Mouse (Mus musculus) adipocyte (in vitro differentiated cells): ENCODE measurements around the gene Eid2.
A peak's percentile ranks its signal among the peaks of the same experiment; 100 is the strongest.
"Not testable (repeated sequence)": the region's sequence is repeated elsewhere in the genome, so short reads cannot be mapped to it uniquely, and the experiment has no call there.

ENCODE experiments used
- DNase-seq: peaks from one replicate; pipeline ENCODE4 v3.0.0-alpha.2; 2016; ENCODE audit warnings: low spot score

Gene Eid2

DNA sequence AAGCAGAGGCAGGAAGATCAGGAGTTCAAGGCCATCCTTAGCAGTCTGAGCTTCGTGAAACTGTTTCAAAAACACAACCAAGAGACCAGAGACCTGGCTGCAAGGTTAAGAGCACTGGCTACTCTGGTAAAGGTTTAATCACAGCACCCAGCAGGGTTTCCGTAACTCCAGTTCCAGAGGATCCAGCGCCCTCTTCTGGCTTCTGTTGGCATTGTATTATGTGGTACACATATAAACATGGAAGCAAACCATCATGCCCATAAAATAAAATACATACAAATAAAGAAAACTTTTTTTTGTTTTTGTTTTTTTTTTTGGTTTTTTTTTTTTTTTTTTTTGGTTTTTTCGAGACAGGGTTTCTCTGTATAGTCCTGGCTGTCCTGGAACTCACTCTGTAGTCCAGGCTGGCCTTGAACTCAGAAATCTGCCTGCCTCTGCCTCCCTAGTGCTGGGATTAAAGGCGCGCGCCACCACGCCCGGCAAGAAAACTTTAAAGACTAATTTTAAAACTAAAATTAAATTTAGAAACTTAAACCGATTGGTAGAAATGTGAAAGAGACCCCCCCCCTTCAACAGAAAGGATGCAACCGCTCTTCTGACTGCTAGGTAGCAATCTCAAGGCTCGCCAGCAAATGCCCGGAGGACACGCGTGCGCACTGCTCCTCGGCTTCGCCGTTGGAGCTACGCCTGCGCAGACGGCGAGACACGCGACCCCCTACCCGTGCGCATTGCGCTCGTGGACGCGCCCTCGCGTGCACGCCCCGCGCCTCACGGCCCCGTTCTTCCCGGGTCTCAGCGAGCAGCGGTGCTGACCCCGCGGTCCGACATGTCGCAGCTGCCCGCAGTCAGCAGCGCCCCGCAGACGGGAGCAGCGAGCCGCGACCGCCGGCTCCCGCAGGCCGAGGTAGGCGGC lies at the start of gene Eid2:
Gene Eid2 (plus strand): TSS at position 753 of the 913 bp plus-strand sequence.
- DNase-seq, result peak; percentile 53

- DNase-seq, result peak; percentile 25
These were observed 48.5 kb upstream of the Eid2 start for GRCm38 (mm10) chr7:28218951-28219740.

DNA sequence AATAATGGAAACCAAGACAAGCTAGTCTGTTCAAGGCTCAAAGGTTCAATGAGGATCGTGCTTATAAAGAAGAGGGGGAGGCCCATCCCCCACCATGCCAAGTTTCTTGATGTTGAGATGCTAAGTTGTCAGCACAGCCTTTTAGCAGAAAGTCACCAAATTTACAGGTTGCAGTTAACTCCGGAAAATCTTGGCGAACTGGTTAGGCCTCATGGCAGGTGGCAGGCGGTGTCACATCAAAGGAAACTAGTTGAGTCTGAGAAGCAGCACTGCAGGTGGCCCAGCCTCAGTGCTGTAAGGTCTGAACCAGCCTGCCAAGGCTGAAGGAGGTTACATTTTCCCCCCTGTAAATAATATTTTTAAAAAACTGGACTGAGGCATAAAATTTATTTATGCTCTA lies 40.8 kb upstream of the Eid2 start:
- DNase-seq, result not testable (repeated sequence)

DNA sequence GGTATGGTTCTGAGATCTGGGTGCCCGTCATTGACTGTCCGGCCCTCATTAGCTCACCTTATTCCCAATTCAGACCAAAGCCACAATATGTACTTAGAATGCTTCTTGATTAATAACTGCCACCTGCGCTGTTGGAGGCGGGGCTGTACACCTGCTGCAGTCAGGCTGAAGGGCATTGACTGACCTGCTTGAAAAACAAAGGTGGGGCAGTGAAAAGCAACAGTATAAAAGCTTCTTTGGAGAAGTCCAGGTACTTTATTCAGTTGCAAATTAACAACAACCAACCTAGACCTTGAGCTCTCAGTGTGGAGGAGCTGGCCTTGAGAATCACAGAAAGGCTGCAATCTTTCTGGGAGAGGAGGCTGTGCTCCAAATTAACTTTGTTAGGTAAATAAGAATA lies 40.3 kb upstream of the Eid2 start:
- not testable (repeated sequence) for DNase-seq

GRCm38 (mm10) chr7:28243943-28244342 lies 23.7 kb upstream of the Eid2 start:
- DNase-seq, result not testable (repeated sequence)

- DNase-seq, result no peak
These were observed 18.7 kb upstream of the Eid2 start for GRCm38 (mm10) chr7:28248957-28249356.

GRCm38 (mm10) chr7:28251976-28252375 lies 15.7 kb upstream of the Eid2 start:
- no peak for DNase-seq

DNA sequence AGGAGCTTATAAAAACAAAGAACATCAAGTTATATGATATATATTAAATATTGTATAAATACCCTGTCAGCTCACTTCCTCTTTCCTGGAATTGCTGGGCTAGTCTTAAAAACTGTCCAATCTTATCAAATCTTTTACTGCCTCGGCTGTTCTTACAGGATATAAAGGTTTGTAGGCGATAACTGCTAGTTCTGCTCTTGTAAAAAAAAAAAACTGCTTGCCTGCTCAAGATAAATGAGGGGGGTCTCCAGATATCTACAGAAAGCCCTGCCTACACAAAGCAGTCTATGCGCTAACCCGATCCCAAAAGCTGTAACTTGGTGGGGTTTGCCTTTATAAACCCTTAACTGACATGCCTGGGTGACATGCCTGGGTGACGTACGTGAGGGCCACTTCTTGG lies 13.1 kb upstream of the Eid2 start:
- no peak for DNase-seq

DNA sequence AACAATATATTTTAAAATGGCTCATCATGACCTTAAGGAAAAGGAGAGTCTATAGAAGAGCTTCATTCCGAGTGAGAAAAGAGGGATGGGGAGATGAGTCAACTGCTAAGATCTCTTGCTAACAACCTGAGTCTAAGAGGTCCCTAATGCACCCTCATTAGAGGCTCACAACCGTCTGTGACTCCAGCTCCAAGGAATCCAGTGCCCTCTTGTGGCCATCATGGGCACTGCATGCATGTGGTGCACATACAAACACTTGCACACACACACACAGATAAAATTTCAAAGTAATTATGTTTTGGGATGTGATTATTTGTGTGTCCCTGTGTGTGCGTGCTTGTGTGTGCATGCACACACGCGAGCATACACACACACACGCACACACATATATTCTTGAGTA lies 12.2 kb upstream of the Eid2 start:
- no peak for DNase-seq

GRCm38 (mm10) chr7:28262861-28263260 lies 4.8 kb upstream of the Eid2 start:
- DNase-seq, result no peak

- peak; percentile 72 for DNase-seq
These were observed 3.9 kb upstream of the Eid2 start for GRCm38 (mm10) chr7:28263786-28264185.

- DNase-seq, result no peak
These were observed 2.3 kb upstream of the Eid2 start for GRCm38 (mm10) chr7:28265391-28265790.

DNA sequence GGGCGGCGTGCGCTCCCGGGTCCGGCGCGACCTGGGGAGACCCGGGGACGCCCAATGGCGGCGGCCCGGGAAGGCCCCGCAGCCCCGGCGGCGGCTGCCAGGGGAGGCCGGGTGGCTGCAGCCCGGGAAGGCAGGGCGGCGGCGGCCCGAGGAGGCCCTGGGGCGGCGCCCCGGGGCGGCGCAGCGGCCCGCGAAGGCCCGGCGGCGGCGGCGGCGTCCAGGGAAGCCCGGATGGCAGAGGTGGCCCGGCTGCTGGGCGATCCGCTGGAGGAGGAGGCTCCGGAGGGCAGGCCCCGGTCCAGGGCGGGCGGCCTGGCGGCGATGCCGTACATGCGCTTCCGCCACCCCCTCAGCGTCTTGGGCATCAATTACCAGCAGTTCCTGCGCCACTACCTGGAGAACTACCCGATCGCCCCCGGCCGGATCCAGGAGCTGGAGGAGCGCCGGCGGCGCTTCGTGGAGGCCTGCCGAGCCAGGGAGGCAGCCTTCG lies 406 bp downstream of the Eid2 start:
- DNase-seq, result no peak

GRCm38 (mm10) chr7:28268576-28268975 lies 895 bp downstream of the Eid2 start:
- no peak for DNase-seq

DNA sequence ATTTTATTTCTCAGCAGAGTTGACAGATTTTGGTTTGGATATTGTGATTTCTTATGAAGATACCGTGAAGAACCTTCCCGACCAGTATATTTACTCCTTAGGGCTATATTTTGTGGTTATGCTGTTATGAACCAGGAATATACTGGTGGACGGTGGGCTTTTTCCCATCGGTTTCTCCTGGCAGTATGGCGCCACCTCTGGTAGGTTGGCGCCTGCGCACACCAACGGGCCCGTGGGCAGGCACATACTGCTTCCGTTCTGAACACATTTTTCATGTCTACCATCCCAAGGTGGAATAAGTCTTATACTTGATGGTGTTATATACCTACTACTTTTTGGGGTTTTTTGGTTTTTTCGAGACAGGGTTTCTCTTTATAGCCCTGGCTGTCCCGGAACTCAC lies 1.7 kb downstream of the Eid2 start:
- DNase-seq, result no peak

GRCm38 (mm10) chr7:28271761-28272160 lies 4.1 kb downstream of the Eid2 start:
- no peak for DNase-seq

DNA sequence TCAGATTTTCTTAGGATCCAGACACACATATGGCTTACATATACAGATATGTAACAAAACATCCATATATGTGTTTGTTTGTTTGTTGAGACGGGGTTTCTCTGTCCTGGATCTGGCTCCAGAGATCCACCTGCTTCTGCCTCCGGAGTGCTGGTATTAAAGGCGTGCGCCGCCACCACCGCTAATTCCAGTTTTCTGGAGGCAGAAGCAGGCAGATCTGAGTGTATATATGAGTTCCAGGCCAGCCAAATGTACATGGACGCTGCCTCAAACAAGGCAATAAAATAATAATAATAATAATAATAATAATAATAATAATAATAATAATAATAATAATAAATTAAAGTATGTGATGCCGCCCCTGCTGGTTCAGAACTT lies 9.5 kb downstream of the Eid2 start:
- DNase-seq, result no peak

DNA sequence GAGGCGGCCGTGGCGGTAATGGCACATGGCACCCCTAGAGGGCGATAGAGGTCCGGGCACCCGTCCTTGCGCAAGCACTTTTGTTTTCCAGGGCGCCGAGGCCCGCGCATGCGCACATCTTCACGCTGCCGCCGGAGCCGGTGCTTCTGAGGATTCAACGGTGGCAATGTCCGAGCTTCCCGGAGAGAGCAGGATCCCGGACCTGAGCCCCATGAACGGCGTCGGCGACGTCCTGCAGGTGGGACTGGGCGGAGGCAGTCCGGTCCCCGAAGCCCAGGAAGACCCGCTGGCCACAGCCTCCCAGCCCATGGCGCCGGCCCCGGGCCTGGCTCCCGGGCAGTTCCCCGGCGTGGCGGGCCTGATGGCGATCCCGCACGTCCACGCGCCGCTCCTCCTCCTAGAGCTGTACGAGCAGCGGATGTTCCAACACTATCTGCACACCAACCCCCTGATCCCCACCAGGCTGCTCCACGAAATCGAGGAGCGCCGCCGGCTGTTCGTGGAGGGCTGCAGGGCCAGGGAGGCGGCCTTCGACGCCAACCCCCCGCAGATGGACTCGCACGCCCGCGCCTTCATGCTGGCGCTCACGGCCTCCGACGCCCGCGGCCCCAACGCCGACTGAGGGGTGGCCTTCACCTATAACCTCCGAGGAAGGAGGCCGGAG lies 10.1 kb downstream of the Eid2 start, which contains the start of gene Eid2b:
Gene Eid2b (plus strand): TSS at position 125 of the 664 bp plus-strand sequence.
- DNase-seq, result peak; percentile 90

DNA sequence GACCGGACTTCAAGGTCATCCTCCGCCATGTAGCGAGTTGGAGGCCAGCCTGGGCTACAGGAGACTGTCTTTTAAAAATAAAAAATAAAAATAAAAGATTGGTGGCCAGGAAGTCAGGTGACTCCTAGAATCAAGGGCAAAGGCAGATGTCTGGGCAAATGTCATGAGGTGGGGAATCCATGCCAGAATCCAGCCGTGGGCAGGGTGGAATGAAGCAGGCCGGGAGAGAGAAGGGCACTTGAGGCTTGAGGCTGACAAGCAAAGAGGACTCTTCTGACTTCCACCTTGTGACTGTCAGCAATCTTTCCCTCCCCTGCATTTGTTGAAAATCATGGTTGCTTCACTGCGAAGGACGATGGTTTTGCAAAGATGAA lies 10.6 kb downstream of the Eid2 start:
- DNase-seq, result peak; percentile 49

- DNase-seq, result no peak
These were observed 12.9 kb downstream of the Eid2 start for GRCm38 (mm10) chr7:28280630-28281029.

DNA sequence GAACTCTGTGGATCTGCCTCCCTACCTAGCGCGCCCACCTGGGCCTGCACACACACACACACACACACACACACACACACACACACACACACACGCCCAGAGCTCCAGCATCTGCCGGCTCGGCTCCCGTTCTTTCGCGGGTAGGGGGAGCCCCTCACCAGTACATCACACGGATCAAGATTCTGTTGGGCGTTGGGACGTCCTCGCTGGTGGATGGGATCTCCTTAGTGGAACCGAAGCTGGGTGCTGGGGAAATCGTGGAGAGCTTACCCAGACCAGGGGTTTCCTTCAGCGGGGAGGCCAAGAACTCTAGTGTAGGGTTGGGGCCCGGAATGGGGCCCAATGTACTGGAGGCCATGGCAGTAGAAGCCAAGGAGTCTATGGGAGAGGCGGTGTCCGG lies 22.5 kb downstream of the Eid2 start:
- no peak for DNase-seq
